Mouse (Mus musculus): ENCODE data around the gene Gm49366.

GRCm38 (mm10) chr12:84062336-84062735 lies 23.6 kb downstream of the Gm49366 start:
- no peak for TF ChIP-seq CTCF (IDR thresholded peaks at IDR 0.05; ENCODE audit: control insufficient read depth, insufficient read depth, insufficient read length)
- no peak for TF ChIP-seq USF1 (IDR thresholded peaks at IDR 0.05; ENCODE audit: low read depth)
- no peak for TF ChIP-seq CEBPB (IDR thresholded peaks at IDR 0.05; ENCODE audit: low read depth)
- no peak for TF ChIP-seq MAX (IDR thresholded peaks at IDR 0.05)
- TF ChIP-seq FOSL1 (IDR thresholded peaks at IDR 0.05; ENCODE audit: insufficient read depth, low read length, poor library complexity, severe bottlenecking), result no peak
